Mouse (Mus musculus): ENCODE measurements around the gene Dnaja3.

DNA sequence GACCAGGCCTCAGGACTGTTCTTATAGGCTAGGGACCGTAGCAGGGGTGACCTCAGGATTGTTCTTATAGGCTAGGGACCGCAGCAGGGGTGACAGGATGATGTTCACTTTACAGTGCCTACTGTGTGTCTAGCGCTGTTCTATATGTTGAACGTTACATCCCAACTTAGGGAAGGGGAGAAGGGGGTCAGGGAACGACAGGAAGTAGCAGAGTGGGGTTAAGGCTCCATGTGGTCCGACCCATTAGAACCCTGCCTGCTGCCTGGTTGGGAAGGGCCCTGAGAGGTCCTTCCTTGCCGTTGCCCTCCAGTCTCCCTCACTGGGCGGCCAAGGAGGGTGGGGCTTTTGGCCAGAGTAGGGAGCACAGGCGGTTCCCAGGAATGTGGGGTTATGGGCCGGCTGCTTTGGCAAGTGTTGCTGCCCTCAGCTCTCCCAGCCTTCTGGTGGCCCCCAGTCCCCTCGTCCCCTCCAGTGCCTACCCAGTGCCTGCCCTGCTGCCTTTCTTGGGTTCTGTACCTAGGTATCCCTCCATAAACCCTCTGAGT is 35.4 kb upstream of the Dnaja3 start:
- no peak for TF ChIP-seq CTCF (IDR thresholded peaks at IDR 0.05; ENCODE audit: extremely low read depth, insufficient read depth, low read length)
- no peak for TF ChIP-seq POLR2A (IDR thresholded peaks at IDR 0.05; ENCODE audit: extremely low read depth, insufficient read depth, low read length)
